Mouse (Mus musculus): Measurements from ENCODE around the gene Pfkfb4. TPM values are rescaled to one million over a fixed set of nuclear protein-coding genes. Genes with fewer than 3 reads are reported as not detected.
A peak's percentile ranks its signal among the peaks of the same experiment; 100 is the strongest.

Gene Pfkfb4
- total and polyA plus RNA-seq, 2 experiments, result 1.0 to 1.4 TPM

DNA sequence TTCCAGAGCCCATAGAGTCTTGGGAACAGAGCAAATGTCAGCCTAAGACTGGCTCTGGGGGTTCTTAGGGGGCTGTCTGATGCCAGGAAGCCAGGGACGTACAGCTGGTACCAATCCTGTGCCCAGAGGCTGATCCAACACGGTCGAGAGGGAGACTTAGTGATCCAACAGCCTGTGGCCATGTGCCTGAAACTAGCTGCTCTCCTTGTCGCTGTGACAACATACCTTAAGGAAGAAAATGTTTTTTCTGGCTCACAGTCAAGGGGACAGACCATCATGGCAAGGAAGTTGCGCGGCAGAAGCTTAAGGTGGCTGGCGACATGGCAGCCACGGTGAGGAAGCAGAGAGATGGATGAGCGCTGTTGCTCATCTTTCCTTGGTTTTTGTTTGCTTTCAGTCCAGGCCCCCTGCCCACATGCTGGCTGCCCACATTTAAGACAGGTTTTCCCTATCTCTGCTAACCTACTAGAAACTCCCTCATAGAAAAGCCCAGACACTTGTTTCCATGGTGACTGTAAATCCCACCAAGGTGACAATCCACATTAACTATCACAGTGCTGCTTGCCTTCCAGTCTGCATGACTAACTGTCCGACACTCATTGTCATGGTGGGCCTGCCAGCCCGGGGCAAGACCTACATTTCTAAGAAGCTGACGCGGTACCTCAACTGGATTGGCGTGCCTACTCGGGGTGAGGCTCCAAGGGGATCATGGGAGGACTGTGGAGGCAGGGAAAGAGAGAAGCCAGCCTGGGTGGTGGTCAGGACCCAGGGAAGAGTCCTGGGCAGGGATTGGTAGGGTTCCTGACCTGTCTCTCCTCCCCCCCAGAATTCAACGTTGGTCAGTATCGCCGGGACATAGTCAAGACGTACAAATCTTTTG lies 6.9 kb downstream of the Pfkfb4 start:
- Histone ChIP-seq H3K79me2 (ENCODE audit: control insufficient read depth, insufficient read depth, low read length) (no peaks in the 10 kb centered on the region), H3K27ac (replicated peaks; ENCODE audit: insufficient read depth, low read depth, low read length) (0 out of 2 replicates have a peak overlapping the region, but pooled peaks have one; percentile 12), H3K36me3 (ENCODE audit: control insufficient read depth, insufficient read depth, low read length) (no peaks in the 10 kb centered on the region), H3K4me3 (ENCODE audit: insufficient read depth, low read depth, low read length) (no peak overlapping the region), H3K27me3 (ENCODE audit: control insufficient read depth, insufficient read depth, low read length) (no peaks in the 10 kb centered on the region), H3K9ac (ENCODE audit: low read depth, low read length) (0 out of 2 replicates have a peak overlapping the region, but pooled peaks have one; percentile 6), H3K4me1 (ENCODE audit: control insufficient read depth, insufficient read depth, low read length) (no peaks in the 10 kb centered on the region)
- DNase-seq (ENCODE audit: extremely low read depth, low read depth, low spot score), result no peak
- 82% methylated on average over 19 of the region's 19 CpGs for WGBS
- TF ChIP-seq POLR2A (IDR thresholded peaks at IDR 0.05; ENCODE audit: extremely low read depth, insufficient read depth, low read length) (no peak), CTCF (IDR thresholded peaks at IDR 0.05; ENCODE audit: low read depth, low read length) (no peak)

DNA sequence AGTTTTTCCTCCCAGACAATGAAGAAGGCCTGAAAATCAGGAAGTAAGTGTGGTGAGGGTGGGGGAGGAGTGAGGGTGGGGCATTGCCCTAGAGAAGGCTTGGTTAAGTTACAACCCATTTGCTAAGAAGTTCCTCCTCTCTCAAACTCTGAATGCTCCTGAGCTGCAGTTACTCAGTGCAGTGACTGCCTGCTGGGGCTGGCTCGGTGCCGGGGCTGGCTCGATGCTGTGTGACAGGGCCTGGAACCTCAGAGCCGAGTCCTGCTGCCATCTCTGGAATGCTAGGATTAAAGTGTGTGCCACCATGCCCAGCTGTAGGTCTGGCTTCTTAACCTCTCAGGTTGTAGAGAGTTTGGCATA lies 7.6 kb downstream of the Pfkfb4 start:
- H3K9ac ChIP-seq (ENCODE audit: low read depth, low read length), result no peak overlapping the region
- WGBS, result 90% methylated on average over 4 of the region's 4 CpGs
- no peaks in the 10 kb centered on the region for H3K79me2 ChIP-seq (ENCODE audit: control insufficient read depth, insufficient read depth, low read length)
- H3K4me1 ChIP-seq (ENCODE audit: control insufficient read depth, insufficient read depth, low read length), result no peaks in the 10 kb centered on the region
- no peak for TF ChIP-seq POLR2A (IDR thresholded peaks at IDR 0.05; ENCODE audit: extremely low read depth, insufficient read depth, low read length)
- TF ChIP-seq CTCF (IDR thresholded peaks at IDR 0.05; ENCODE audit: low read depth, low read length), result no peak
- no peak overlapping the region for H3K27ac ChIP-seq (replicated peaks; ENCODE audit: insufficient read depth, low read depth, low read length)
- no peak for DNase-seq (ENCODE audit: extremely low read depth, low read depth, low spot score)
- H3K36me3 ChIP-seq (ENCODE audit: control insufficient read depth, insufficient read depth, low read length), result no peaks in the 10 kb centered on the region
- H3K4me3 ChIP-seq (ENCODE audit: insufficient read depth, low read depth, low read length), result no peak overlapping the region
- no peaks in the 10 kb centered on the region for H3K27me3 ChIP-seq (ENCODE audit: control insufficient read depth, insufficient read depth, low read length)

DNA sequence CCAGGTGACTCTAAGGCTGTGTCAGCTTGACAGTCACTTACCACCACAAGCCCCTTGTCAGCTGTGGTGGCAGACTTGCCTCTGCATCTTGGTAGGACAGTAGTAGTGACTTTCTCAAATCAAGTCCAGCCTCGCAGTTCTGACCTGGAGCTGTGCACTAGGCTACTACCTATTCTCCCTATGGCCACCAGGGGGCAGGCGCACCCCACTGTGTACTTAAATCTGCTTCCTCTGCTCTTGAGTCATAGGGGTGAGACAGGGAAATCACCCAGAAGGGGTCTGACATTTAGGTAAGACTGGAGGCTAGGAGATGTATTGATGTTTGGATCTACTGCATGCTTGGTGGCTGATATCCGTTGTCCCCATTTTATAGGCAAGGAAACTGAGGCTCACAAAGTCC lies 9.1 kb downstream of the Pfkfb4 start:
- Histone ChIP-seq H3K36me3 (ENCODE audit: control insufficient read depth, insufficient read depth, low read length) (no peaks in the 10 kb centered on the region), H3K4me3 (ENCODE audit: insufficient read depth, low read depth, low read length) (no peak overlapping the region), H3K9ac (ENCODE audit: low read depth, low read length) (no peak overlapping the region), H3K79me2 (ENCODE audit: control insufficient read depth, insufficient read depth, low read length) (no peaks in the 10 kb centered on the region), H3K27me3 (ENCODE audit: control insufficient read depth, insufficient read depth, low read length) (no peaks in the 10 kb centered on the region), H3K4me1 (ENCODE audit: control insufficient read depth, insufficient read depth, low read length) (no peaks in the 10 kb centered on the region), H3K27ac (replicated peaks; ENCODE audit: insufficient read depth, low read depth, low read length) (no peak overlapping the region)
- peak; percentile 46 for DNase-seq (ENCODE audit: extremely low read depth, low read depth, low spot score)
- 11% methylated on average over 3 of the region's 3 CpGs for WGBS
- TF ChIP-seq POLR2A (IDR thresholded peaks at IDR 0.05; ENCODE audit: extremely low read depth, insufficient read depth, low read length) (no peak), CTCF (IDR thresholded peaks at IDR 0.05; ENCODE audit: low read depth, low read length) (peak; percentile 96)

DNA sequence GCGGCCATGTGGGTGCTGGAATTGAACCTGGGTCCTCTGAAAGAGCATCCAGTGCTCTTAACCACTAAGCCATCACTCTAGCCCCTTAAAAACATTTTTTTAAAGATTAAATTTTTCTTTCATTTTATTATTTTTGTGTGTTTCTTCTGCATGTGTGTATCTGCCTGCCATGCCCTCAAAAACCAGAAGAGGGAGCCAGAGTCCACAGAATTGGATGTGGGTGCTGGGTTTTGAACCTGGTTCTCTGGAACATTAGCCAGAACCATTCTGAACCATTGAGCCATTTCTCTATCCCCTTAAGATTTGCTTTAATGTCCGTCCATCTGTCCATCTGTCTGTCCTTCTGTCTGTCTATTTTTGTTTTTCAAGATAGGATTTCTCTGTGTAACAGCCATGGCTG lies 11.6 kb downstream of the Pfkfb4 start:
- Histone ChIP-seq H3K9ac (ENCODE audit: low read depth, low read length) (no peak overlapping the region), H3K4me1 (ENCODE audit: control insufficient read depth, insufficient read depth, low read length) (no peaks in the 10 kb centered on the region; the same call in 1 of the 2 replicates), H3K4me3 (ENCODE audit: insufficient read depth, low read depth, low read length) (no peak overlapping the region), H3K36me3 (ENCODE audit: control insufficient read depth, insufficient read depth, low read length) (no peaks in the 10 kb centered on the region), H3K79me2 (ENCODE audit: control insufficient read depth, insufficient read depth, low read length) (no peaks in the 10 kb centered on the region), H3K27me3 (ENCODE audit: control insufficient read depth, insufficient read depth, low read length) (no peaks in the 10 kb centered on the region), H3K27ac (replicated peaks; ENCODE audit: insufficient read depth, low read depth, low read length) (no peak overlapping the region)
- WGBS, result 67% methylated on average over 2 of the region's 2 CpGs
- peak; percentile 33 for DNase-seq (ENCODE audit: extremely low read depth, low read depth, low spot score)
- no peak for TF ChIP-seq POLR2A (IDR thresholded peaks at IDR 0.05; ENCODE audit: extremely low read depth, insufficient read depth, low read length)
- peak; percentile 58 for TF ChIP-seq CTCF (IDR thresholded peaks at IDR 0.05; ENCODE audit: low read depth, low read length)

DNA sequence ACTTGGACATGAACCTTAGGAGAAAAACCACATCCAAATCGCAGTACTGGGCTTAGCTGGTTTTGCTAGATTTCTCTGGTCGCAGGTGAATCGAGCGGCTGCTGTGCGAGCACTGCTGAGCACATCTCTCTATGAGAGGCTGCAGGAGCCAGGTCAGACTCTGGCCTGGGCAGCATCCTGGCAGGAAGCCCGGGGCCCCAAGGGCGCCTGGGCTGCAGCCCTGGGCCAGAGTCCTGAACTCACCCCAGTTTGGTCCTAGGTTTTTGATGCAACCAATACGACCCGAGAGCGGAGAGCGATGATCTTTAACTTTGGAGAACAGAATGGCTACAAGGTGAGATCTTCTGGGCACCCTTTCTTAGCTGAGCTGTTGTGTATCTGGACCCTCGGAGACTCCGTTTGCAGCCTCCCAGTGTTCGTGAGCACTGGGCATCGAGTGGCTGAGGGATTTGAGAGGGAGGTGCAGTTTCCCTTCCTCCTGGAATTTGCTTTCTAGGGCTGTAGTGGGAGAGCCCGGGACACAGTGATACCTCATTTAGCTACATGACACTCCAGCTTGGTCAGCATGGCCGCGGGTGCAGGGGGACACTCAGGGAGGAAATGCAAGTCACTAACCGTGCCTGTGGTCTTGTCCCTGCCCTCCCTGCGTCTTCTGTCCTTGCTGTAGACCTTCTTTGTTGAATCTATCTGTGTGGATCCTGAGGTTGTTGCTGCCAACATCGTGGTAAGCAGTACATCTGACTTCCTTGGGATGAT lies 15.6 kb downstream of the Pfkfb4 start:
- DNase-seq (ENCODE audit: extremely low read depth, low read depth, low spot score), result peak; percentile 73
- Histone ChIP-seq H3K9ac (ENCODE audit: low read depth, low read length) (no peak overlapping the region), H3K36me3 (ENCODE audit: control insufficient read depth, insufficient read depth, low read length) (no peaks in the 10 kb centered on the region), H3K4me3 (ENCODE audit: insufficient read depth, low read depth, low read length) (no peak overlapping the region), H3K27ac (replicated peaks; ENCODE audit: insufficient read depth, low read depth, low read length) (no peak overlapping the region), H3K79me2 (ENCODE audit: control insufficient read depth, insufficient read depth, low read length) (no peaks in the 10 kb centered on the region), H3K27me3 (ENCODE audit: control insufficient read depth, insufficient read depth, low read length) (no peaks in the 10 kb centered on the region), H3K4me1 (ENCODE audit: control insufficient read depth, insufficient read depth, low read length) (peaks cover 2% of the 10 kb centered on the region)
- TF ChIP-seq POLR2A (IDR thresholded peaks at IDR 0.05; ENCODE audit: extremely low read depth, insufficient read depth, low read length), result no peak
- no peak for TF ChIP-seq CTCF (IDR thresholded peaks at IDR 0.05; ENCODE audit: low read depth, low read length)
- 51% methylated on average over 21 of the region's 21 CpGs for WGBS

Data from liver, adult 2 months (tissue).